Mouse (Mus musculus): ENCODE results near the gene Tuba1b.
"Not testable (repeated sequence)": the region's sequence is repeated elsewhere in the genome, so short reads cannot be mapped to it uniquely, and the experiment has no call there.

Gene Tuba1b

GRCm38 (mm10) chr15:98953401-98954356 is 19.3 kb upstream of the Tuba1b start, which contains the start of the genes Gm49450 and Tuba1a:
Gm49450 (minus strand) TSS chr15:98953551.
Tuba1a (minus strand) TSS chr15:98953703.
- peak; percentile 85 to 91 for DNase-seq

DNA sequence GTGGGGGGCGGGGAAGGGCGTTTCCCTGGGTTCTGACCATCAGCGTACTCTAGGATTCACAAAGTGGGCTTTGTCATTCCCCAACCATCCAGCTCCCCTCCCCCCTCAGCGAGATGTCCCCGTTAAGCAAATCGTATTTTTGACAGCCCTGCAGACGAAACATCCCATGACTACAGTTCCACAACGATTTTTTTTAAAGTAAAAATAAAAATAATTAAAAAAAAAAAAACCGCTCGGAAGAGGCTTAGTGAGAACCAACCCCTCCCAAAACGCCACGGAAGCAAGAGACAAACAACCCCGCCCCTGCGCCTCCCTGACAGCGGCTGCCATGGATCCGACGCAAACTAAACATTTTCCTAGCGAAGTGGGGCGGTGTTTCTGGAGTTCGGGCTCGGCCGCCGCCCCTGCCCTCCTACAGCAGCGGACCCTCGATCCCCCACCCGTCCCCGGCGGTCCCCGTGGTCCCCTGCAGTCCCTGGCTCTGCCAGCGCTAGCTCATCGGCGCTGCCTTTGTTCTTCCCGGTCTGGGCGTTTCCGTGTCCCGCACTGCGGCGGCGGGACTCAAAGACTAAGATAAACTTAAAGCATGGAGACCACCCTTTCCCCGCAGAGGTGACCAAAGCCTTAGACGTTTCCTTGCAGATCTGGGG is 18.5 kb upstream of the Tuba1b start:
- DNase-seq: peak; percentile 72 to 79

- no peak for DNase-seq
Observed at GRCm38 (mm10) chr15:98952063-98952455, 17.7 kb upstream of the Tuba1b start.

- not testable (repeated sequence) for DNase-seq
Observed at GRCm38 (mm10) chr15:98951122-98952062, 17.0 kb upstream of the Tuba1b start.

- DNase-seq: no peak
Observed at GRCm38 (mm10) chr15:98949607-98949892, 15.2 kb upstream of the Tuba1b start.

DNA sequence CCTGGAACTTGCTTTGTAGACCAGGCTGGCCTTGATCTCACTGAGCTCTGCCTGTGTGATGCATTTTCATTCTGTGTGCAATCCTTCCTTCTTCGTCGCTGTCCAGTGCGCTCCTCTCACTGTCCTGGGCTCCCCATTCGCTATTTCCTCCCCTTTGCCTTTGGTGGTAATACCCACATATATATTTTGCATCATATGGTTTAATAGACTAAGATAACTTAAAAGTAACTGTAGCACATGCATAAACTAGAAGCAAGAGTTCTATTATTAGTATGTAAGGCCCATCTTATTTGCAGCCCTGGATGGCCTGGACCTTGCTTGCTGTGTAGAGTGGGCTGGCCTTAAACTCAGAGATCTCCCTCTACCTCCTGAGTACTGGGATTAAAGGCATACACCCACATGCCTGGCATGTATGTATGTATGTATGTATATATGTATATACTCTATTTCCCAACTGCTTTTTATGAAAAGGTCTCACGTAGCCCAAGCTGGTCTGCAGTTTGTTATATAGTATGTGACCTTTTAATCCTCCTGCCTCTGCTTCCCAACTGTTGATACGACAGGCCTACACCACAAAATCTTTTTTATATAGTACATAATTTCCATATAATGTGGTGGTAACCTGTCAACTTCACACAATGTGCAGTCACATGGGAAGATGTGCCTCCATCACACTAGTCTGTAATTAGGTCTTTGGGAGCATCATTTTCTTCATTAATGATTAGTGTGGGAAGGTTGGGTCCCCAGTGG is 14.7 kb upstream of the Tuba1b start:
- DNase-seq: no peak

DNA sequence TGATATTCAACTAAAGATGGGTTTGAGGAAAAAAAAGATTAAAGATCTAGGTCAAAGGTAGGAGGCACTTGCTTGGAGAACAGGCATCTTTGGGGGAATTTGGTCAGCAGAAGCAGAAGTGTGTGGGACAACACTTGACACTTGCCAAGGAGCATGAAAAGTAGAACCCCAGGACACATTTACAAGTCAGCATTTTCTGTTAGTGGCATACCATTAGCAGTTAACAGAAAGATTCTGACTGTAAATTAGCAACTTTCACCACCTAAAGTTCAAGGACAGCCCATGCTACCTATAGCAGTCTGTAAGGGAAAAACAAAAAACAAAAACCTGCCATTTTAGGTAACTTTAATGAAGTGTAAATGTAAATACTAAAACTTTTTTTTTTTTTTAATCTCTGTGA is 14.0 kb upstream of the Tuba1b start:
- no peak for DNase-seq

DNA sequence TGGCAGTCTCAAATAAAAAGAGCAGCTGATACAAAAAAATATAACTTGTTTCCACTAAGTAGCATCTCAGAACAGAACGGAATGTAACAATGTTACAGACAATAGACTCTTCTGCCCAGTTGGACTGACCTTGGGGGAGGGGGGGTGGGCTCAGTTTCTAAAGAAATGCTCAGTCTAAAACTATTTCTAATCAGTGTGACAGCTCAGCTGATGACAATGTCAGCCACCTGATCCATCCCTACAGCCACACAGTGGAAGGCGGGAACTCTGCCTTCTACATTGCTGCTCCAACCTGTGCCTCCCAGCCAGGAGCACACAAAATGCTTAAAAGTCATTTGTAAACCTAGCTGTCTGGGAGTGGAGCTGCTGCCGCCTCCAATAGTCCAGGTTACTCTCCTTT is 13.5 kb upstream of the Tuba1b start:
- no peak for DNase-seq

GRCm38 (mm10) chr15:98943133-98943532 is 8.8 kb upstream of the Tuba1b start:
- DNase-seq: no peak

DNA sequence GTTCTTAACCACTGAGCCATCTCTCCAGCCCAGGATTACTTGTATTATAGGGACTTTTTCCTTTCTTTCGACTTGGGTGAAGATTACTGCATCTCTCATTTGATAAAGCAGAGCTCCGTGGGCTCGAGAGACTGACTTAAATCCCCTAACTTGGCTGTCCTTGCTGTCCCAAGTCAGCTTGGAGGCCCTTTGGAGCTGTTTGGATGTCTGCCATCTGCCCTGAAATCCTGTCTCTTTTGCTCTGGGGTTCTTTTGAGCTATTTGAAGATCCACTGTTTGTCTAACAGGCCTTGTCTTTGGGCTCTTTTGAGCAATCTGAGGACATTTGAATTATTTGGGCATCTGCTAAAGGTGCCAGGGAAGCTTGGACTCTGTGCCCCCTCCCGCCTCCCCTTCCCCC is 7.7 kb upstream of the Tuba1b start:
- DNase-seq: no peak

DNA sequence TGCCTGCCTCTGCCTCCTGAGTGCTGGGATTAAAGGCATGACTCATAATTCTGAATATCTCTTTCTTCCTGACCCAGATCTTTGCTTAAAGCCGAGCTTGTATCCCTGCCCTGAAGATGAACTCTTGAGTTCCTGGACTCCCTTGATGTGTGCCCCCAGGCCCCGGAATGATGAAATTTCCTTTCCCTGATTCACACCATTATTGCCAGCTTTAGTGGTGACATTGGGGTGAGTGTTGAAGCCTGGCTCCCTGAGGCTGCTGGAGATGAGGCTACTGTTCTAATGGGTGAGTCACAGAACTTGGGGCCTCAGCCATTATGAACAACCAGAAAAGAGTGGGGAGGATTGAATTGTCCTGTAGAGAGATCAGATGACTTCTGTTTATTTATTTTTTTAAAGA is 7.2 kb upstream of the Tuba1b start:
- DNase-seq: no peak

GRCm38 (mm10) chr15:98940816-98941215 is 6.5 kb upstream of the Tuba1b start:
- no peak for DNase-seq

DNA sequence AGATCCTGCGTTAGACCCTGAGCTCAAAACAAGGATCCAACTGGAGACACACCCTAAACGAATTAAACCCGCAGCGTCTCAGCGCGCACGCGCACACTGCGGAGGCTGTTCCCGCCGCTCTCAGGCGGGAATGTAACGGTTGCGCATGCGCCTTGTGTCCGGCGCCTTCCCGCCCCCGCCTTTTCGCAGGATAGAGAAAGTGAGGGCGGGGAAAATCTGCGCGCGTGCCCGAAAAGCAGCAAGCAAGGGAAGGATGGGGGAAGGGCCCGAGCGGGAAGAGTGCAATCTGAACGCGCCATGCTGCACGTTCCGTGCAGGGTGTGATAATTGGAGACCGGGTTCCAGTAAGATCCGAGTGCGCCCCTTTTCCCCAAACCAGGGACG is 540 bp downstream of the Tuba1b start:
- DNase-seq: peak; percentile 98 to 99

GRCm38 (mm10) chr15:98933004-98933671 is 1.2 kb downstream of the Tuba1b start:
- DNase-seq: peak in 1 of 2 experiments; percentile 45

- no peak for DNase-seq
Observed at GRCm38 (mm10) chr15:98930998-98931397, 3.4 kb downstream of the Tuba1b start.

DNA sequence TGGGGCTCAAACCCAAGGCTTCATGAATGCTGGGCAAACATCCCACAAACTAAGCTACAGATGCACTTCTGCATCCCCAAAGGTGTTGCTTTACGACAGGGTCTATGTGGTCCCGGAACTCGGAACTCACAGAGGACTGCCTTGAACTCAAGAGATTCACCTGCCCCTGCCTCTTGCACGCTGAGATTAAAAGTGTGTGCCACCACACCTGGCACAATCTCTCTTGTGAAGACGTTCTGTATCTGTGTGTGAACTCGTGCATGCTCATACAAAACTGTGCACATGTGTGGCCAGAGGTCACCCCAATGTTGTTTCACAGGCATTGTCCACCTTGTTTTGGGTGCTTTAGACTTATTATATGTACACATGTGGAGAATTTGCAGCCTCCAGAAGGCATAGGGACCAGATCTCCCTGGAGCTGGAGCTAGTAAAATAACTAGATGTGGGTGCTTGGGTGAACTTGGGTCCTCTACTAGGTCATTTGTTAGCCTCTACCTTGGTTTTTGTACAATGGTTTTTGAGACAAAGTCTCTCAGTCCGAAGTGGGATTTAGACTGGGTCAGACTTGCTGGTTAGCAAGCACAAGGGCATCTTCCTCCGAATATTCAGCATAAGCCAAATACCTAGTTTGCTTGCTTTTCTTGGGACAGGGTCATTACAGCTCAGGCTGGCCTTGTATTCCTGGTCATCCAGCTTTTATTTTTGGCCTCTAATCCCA is 4.2 kb downstream of the Tuba1b start:
- no peak for DNase-seq

DNA sequence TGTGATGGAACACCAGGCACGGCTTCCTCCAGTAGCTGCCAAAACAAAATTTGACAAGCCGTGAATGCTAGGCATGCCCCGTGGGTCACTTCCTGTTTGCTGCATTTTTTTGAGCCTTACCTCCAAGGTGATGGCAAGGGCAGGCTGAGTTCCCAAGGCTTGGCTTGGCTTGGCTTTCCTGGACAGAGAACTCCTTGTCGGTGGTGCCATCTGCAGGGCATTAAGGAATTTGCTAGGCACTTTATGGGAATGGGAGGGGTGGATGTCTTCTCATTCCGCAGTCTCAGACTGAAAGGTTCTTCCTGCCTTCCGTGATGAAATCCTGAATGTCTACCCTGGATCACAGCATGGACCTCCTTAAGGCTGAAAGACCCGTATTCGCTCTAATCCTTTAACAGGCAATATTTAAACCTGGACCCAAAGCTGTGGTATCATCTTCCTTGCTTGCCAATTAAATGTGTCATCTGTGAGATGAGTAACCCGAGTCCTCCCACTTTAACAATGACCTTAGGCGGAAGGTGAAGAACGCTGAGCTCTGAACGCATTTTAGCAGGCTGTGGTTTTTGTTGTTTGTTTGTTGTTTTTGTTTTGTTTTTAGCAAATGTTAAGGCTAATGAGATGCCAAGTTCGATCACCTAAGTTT is 5.6 kb downstream of the Tuba1b start:
- DNase-seq: peak; percentile 92 to 93

DNA sequence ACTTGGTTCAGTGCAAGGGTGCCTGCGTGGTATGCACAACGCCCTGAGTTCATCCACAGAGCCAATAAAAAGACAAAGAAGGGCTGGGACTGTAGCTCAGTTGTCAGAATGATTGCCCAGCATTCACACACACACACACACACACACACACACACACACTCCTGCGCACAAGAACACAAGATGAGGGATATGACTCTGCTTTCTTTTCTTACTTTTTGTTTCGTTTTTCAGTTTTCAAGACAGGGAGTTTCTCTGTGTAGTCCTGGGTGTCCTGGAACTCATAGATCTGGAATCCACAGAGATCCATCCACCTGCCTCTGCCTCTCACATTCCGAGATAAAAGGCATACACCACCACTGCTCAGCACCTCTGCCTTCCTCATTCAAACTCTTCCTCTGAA is 6.8 kb downstream of the Tuba1b start:
- DNase-seq: no peak

GRCm38 (mm10) chr15:98924682-98925081 is 9.7 kb downstream of the Tuba1b start:
- DNase-seq: peak; percentile 56 to 59

- no peak for DNase-seq
Observed at GRCm38 (mm10) chr15:98923031-98923537, 11.3 kb downstream of the Tuba1b start.

Data from kidney, postnatal 36 days (tissue).